Mouse (Mus musculus) embryonic fibroblast, embryonic 13.5 days (primary cell): ENCODE data around the gene Grik5. TPM values are rescaled to one million over a fixed set of nuclear protein-coding genes. Genes with fewer than 3 reads are reported as not detected.
A peak's percentile ranks its signal among the peaks of the same experiment; 100 is the strongest.

Experiments
- H3K27ac ChIP-seq: 2 replicates; pipeline ENCODE4 v1.5.1; 2012; ENCODE audit warnings: low read length, control low read depth, inconsistent platforms; ENCODE audit not compliant: insufficient read depth
- H3K4me1 ChIP-seq: 2 replicates; pipeline ENCODE4 v1.6.1; 2011; ENCODE audit warnings: low read length; ENCODE audit not compliant: control insufficient read depth, insufficient read depth
- H3K4me3 ChIP-seq: 2 replicates; pipeline ENCODE4 v1.5.1; 2011; ENCODE audit warnings: mild to moderate bottlenecking, control low read depth, low read length; ENCODE audit not compliant: insufficient read depth
- CTCF ChIP-seq: IDR thresholded peaks from 2 replicates; pipeline ENCODE4 v1.5.1; 2011; ENCODE audit warnings: mild to moderate bottlenecking, control low read depth, low read length, moderate library complexity, borderline replicate concordance; ENCODE audit not compliant: insufficient read depth
- POLR2A ChIP-seq: IDR thresholded peaks from 2 replicates; pipeline ENCODE4 v1.6.1; 2011; ENCODE audit warnings: low read depth, mild to moderate bottlenecking, control low read depth, low read length, moderate library complexity
- polyA plus RNA-seq: library from polyadenylated mRNA; stranded (reverse); fragments of >200 nt; gene quantifications from 2 replicates; pipeline ENCODE4 v1.2.4, GENCODE M21; 2011; ENCODE audit warnings: low read depth; ENCODE audit not compliant: missing spikeins, insufficient read length

Grik5 gene
- polyA plus RNA-seq, 1 experiment, result 45.3 TPM

- Histone ChIP-seq H3K4me3 (no peak overlapping the region), H3K27ac (no peak overlapping the region), H3K4me1 (0 out of 2 replicates have a peak, but pooled peaks cover 3% of the 10 kb centered on the region)
- no peak for TF ChIP-seq CTCF
- no peak for TF ChIP-seq POLR2A
These were observed 98.9 kb downstream of the Grik5 start for GRCm38 (mm10) chr7:24973208-24973607.

GRCm38 (mm10) chr7:24971972-24972893, 99.9 kb downstream of the Grik5 start, which contains the start of gene Rabac1:
TSS of gene Rabac1 (minus strand) at chr7:24972754.
- H3K27ac ChIP-seq, result peak within 1 kb of the TSS; percentile 2; the same call in 1 of the 2 replicates
- H3K4me1 ChIP-seq, result 0 out of 2 replicates have a peak, but pooled peaks cover 3% of the 10 kb centered on the region
- TF ChIP-seq CTCF (no peak), POLR2A (peak; percentile 89)
- peak within 1 kb of the TSS; percentile 78 for H3K4me3 ChIP-seq

GRCm38 (mm10) chr7:24971261-24971971, 100.7 kb downstream of the Grik5 start:
- H3K27ac ChIP-seq, result no peak overlapping the region
- TF ChIP-seq CTCF (peak; percentile 87; the same call in 1 of the 2 replicates), POLR2A (no peak)

GRCm38 (mm10) chr7:24970341-24970740, 101.8 kb downstream of the Grik5 start:
- 0 out of 2 replicates have a peak, but pooled peaks cover 3% of the 10 kb centered on the region for H3K4me1 ChIP-seq
- no peak overlapping the region for H3K4me3 ChIP-seq
- H3K27ac ChIP-seq, result no peak overlapping the region
- TF ChIP-seq CTCF (no peak), POLR2A (no peak)

More at GRCm38 (mm10) chr7:24971261-24971971, 100.7 kb downstream of the Grik5 start:
- H3K4me3 ChIP-seq, result peak overlapping the region; percentile 78
- 0 out of 2 replicates have a peak, but pooled peaks cover 3% of the 10 kb centered on the region for H3K4me1 ChIP-seq

- 0 out of 2 replicates have a peak, but pooled peaks cover 3% of the 10 kb centered on the region for H3K4me1 ChIP-seq
- TF ChIP-seq POLR2A (no peak), CTCF (no peak)
- H3K4me3 ChIP-seq, result no peak overlapping the region
- no peak overlapping the region for H3K27ac ChIP-seq
These were observed 102.3 kb downstream of the Grik5 start for GRCm38 (mm10) chr7:24969805-24970204.

GRCm38 (mm10) chr7:24968463-24968862, 103.7 kb downstream of the Grik5 start:
- Histone ChIP-seq H3K4me3 (no peak overlapping the region), H3K4me1 (0 out of 2 replicates have a peak, but pooled peaks cover 3% of the 10 kb centered on the region), H3K27ac (no peak overlapping the region)
- TF ChIP-seq POLR2A (no peak), CTCF (no peak)

- H3K27ac ChIP-seq, result no peak overlapping the region
- TF ChIP-seq CTCF (no peak), POLR2A (no peak)
- H3K4me3 ChIP-seq, result no peak overlapping the region
- 0 out of 2 replicates have a peak, but pooled peaks cover 3% of the 10 kb centered on the region for H3K4me1 ChIP-seq
These were observed 104.2 kb downstream of the Grik5 start for GRCm38 (mm10) chr7:24967966-24968365.

- TF ChIP-seq CTCF (peak; percentile 74; the same call in 1 of the 2 replicates), POLR2A (no peak)
- H3K4me1 ChIP-seq, result no peaks in the 10 kb centered on the region
- no peak overlapping the region for H3K27ac ChIP-seq
- H3K4me3 ChIP-seq, result no peak overlapping the region
These were observed 107.1 kb downstream of the Grik5 start for GRCm38 (mm10) chr7:24964897-24965535.

- TF ChIP-seq POLR2A (no peak), CTCF (no peak)
- Histone ChIP-seq H3K4me3 (no peak overlapping the region), H3K27ac (no peak overlapping the region), H3K4me1 (no peaks in the 10 kb centered on the region)
These were observed 107.9 kb downstream of the Grik5 start for GRCm38 (mm10) chr7:24964288-24964687.

Other genes starting within 250 kb of the Grik5 start
- gene Gm9844, start 210.1 kb downstream of the Grik5 start, polyA plus RNA-seq, result 9.9 and 35.2 TPM in 2 replicates
- gene Lypd4, start 202.4 kb downstream of the Grik5 start, polyA plus RNA-seq, result not detected in 2 replicates
- gene Dmrtc2, start 202.3 kb downstream of the Grik5 start, polyA plus RNA-seq, result not detected in 2 replicates
- 1,421 and 1,560 TPM in 2 replicates for gene Rps19, start 188.0 kb downstream of the Grik5 start, polyA plus RNA-seq
- not detected in 2 replicates for gene Cd79a, start 175.0 kb downstream of the Grik5 start, polyA plus RNA-seq
- gene Arhgef1, start 169.4 kb downstream of the Grik5 start, polyA plus RNA-seq, result 65.6 and 68.7 TPM in 2 replicates
- gene Gm4881, start 127.9 kb downstream of the Grik5 start, polyA plus RNA-seq, result not detected in 2 replicates
- 105 and 117 TPM in 2 replicates for gene Rabac1, start 99.6 kb downstream of the Grik5 start, polyA plus RNA-seq
- gene Atp1a3, start 66.4 kb downstream of the Grik5 start, polyA plus RNA-seq, result 0.19 and 0.35 TPM in 2 replicates
- 10.3 and 11.0 TPM in 2 replicates for gene Zfp574, start 221 bp upstream of the Grik5 start, polyA plus RNA-seq
- 0.07 and 0.68 TPM in 2 replicates for gene Pou2f2, start 107.4 kb upstream of the Grik5 start, polyA plus RNA-seq
- gene Dedd2, start 148.3 kb upstream of the Grik5 start, polyA plus RNA-seq, result 2.3 and 2.5 TPM in 2 replicates
- gene Zfp526, start 149.1 kb upstream of the Grik5 start, polyA plus RNA-seq, result 9.3 and 9.7 TPM in 2 replicates
- gene Gsk3a, start 165.5 kb upstream of the Grik5 start, polyA plus RNA-seq, result 70.6 and 72.5 TPM in 2 replicates
- gene Erf, start 178.4 kb upstream of the Grik5 start, polyA plus RNA-seq, result 64.5 and 70.9 TPM in 2 replicates
- 138 and 152 TPM in 2 replicates for gene Cic, start 195.4 kb upstream of the Grik5 start, polyA plus RNA-seq
- gene Pafah1b3, start 225.6 kb upstream of the Grik5 start, polyA plus RNA-seq, result 46.2 and 48.8 TPM in 2 replicates
- gene Prr19, start 229.1 kb upstream of the Grik5 start, polyA plus RNA-seq, result not detected in 2 replicates
- gene Tmem145, start 233.8 kb upstream of the Grik5 start, polyA plus RNA-seq, result not detected in 2 replicates
- gene Megf8, start 244.8 kb upstream of the Grik5 start, polyA plus RNA-seq, result 32.9 and 38.3 TPM in 2 replicates